Mouse (Mus musculus) bone marrow macrophage, adult 2 months (primary cell): ENCODE results near the gene Cenps.

Experiments
- CTCF ChIP-seq: IDR thresholded peaks from 2 replicates; pipeline ENCODE4 v1.5.1; 2012; ENCODE audit warnings: low read depth, mild to moderate bottlenecking, low read length, moderate library complexity
- POLR2A ChIP-seq: IDR thresholded peaks from 2 replicates; pipeline ENCODE4 v1.6.1; 2012; ENCODE audit warnings: mild to moderate bottlenecking, low read depth, low read length, borderline replicate concordance

GRCm38 (mm10) chr4:149123432-149123831 lies 14.0 kb downstream of the Cenps start:
- TF ChIP-seq POLR2A: no peak
- TF ChIP-seq CTCF: no peak
